Mouse (Mus musculus): ENCODE data around the gene Sema4a. TPM values are rescaled to one million over a fixed set of nuclear protein-coding genes. Genes with fewer than 3 reads are reported as not detected.

Gene Sema4a
- polyA plus RNA-seq, 1 experiment from 2014 or later: 4.9 TPM

GRCm38 (mm10) chr3:88408953-88409352 lies 52.0 kb downstream of the Sema4a start:
- peak overlapping the region; percentile 94 for H3K27ac ChIP-seq (replicated peaks)
- H3K4me3 ChIP-seq: peak overlapping the region; percentile 80
- 72% methylated on average over 5 of the region's 5 CpGs for WGBS
- H3K4me1 ChIP-seq: peaks cover 42% of the 10 kb centered on the region
- no peak for DNase-seq (ENCODE audit: low spot score)
- no peaks in the 10 kb centered on the region for H3K27me3 ChIP-seq (ENCODE audit: low read depth, poor library complexity, severe bottlenecking)
- peaks cover 36% of the 10 kb centered on the region for H3K36me3 ChIP-seq
- no peaks in the 10 kb centered on the region for H3K9me3 ChIP-seq (replicated peaks)

- DNase-seq (ENCODE audit: low spot score): no peak
- no peak overlapping the region for H3K27ac ChIP-seq (replicated peaks)
- 66% methylated on average over 7 of the region's 7 CpGs for WGBS
Measured at GRCm38 (mm10) chr3:88407529-88407928, 53.5 kb downstream of the Sema4a start.

GRCm38 (mm10) chr3:88407090-88407489 lies 53.9 kb downstream of the Sema4a start:
- no peak overlapping the region; the same call in 1 of the 2 replicates for H3K27ac ChIP-seq (replicated peaks)
- whole genome bisulfite sequencing: 5% methylated on average over 2 of the region's 2 CpGs

More at GRCm38 (mm10) chr3:88407529-88407928, 53.5 kb downstream of the Sema4a start:
- Histone ChIP-seq H3K27me3 (ENCODE audit: low read depth, poor library complexity, severe bottlenecking) (no peaks in the 10 kb centered on the region), H3K4me1 (peaks cover 42% of the 10 kb centered on the region), H3K9me3 (replicated peaks) (no peaks in the 10 kb centered on the region), H3K36me3 (peaks cover 36% of the 10 kb centered on the region), H3K4me3 (no peak overlapping the region)

GRCm38 (mm10) chr3:88403522-88404230 lies 57.3 kb downstream of the Sema4a start:
- Histone ChIP-seq H3K4me3 (no peak overlapping the region), H3K9me3 (replicated peaks) (no peaks in the 10 kb centered on the region), H3K4me1 (peaks cover 23% of the 10 kb centered on the region), H3K27ac (replicated peaks) (no peak overlapping the region), H3K27me3 (ENCODE audit: low read depth, poor library complexity, severe bottlenecking) (no peaks in the 10 kb centered on the region), H3K36me3 (peaks cover 53% of the 10 kb centered on the region)
- 93% methylated on average over 10 of the region's 10 CpGs for WGBS
- DNase-seq (ENCODE audit: low spot score): no peak

More at GRCm38 (mm10) chr3:88407090-88407489, 53.9 kb downstream of the Sema4a start:
- no peak overlapping the region for H3K4me3 ChIP-seq
- peaks cover 42% of the 10 kb centered on the region for H3K4me1 ChIP-seq
- peaks cover 36% of the 10 kb centered on the region for H3K36me3 ChIP-seq
- no peaks in the 10 kb centered on the region for H3K27me3 ChIP-seq (ENCODE audit: low read depth, poor library complexity, severe bottlenecking)
- DNase-seq (ENCODE audit: low spot score): peak; percentile 69
- H3K9me3 ChIP-seq (replicated peaks): no peaks in the 10 kb centered on the region

- Histone ChIP-seq H3K27me3 (ENCODE audit: low read depth, poor library complexity, severe bottlenecking) (no peaks in the 10 kb centered on the region), H3K4me1 (no peaks in the 10 kb centered on the region), H3K36me3 (peaks cover 89% of the 10 kb centered on the region), H3K27ac (replicated peaks) (0 out of 2 replicates have a peak overlapping the region, but pooled peaks have one; percentile 28), H3K9me3 (replicated peaks) (no peaks in the 10 kb centered on the region), H3K4me3 (no peak overlapping the region)
- DNase-seq (ENCODE audit: low spot score): no peak
- WGBS: 81% methylated on average over 2 of the region's 2 CpGs
Measured at GRCm38 (mm10) chr3:88398666-88399065, 62.3 kb downstream of the Sema4a start.

GRCm38 (mm10) chr3:88395742-88396141 lies 65.2 kb downstream of the Sema4a start:
- WGBS: 95% methylated on average over 8 of the region's 8 CpGs
- Histone ChIP-seq H3K9me3 (replicated peaks) (no peaks in the 10 kb centered on the region), H3K36me3 (peaks cover 88% of the 10 kb centered on the region)

GRCm38 (mm10) chr3:88395288-88395687 lies 65.7 kb downstream of the Sema4a start:
- H3K4me3 ChIP-seq: no peak overlapping the region
- peaks cover 88% of the 10 kb centered on the region for H3K36me3 ChIP-seq
- 96% methylated on average over 6 of the region's 6 CpGs for WGBS
- H3K27ac ChIP-seq (replicated peaks): no peak overlapping the region
- H3K4me1 ChIP-seq: no peaks in the 10 kb centered on the region
- H3K9me3 ChIP-seq (replicated peaks): no peaks in the 10 kb centered on the region
- H3K27me3 ChIP-seq (ENCODE audit: low read depth, poor library complexity, severe bottlenecking): no peaks in the 10 kb centered on the region
- no peak for DNase-seq (ENCODE audit: low spot score)

More at GRCm38 (mm10) chr3:88395742-88396141, 65.2 kb downstream of the Sema4a start:
- Histone ChIP-seq H3K4me3 (no peak overlapping the region), H3K4me1 (no peaks in the 10 kb centered on the region), H3K27me3 (ENCODE audit: low read depth, poor library complexity, severe bottlenecking) (no peaks in the 10 kb centered on the region), H3K27ac (replicated peaks) (no peak overlapping the region)
- DNase-seq (ENCODE audit: low spot score): no peak

GRCm38 (mm10) chr3:88393776-88394375 lies 67.1 kb downstream of the Sema4a start:
- no peaks in the 10 kb centered on the region for H3K4me1 ChIP-seq
- DNase-seq (ENCODE audit: low spot score): no peak
- H3K9me3 ChIP-seq (replicated peaks): no peaks in the 10 kb centered on the region
- no peaks in the 10 kb centered on the region for H3K27me3 ChIP-seq (ENCODE audit: low read depth, poor library complexity, severe bottlenecking)
- no peak overlapping the region for H3K4me3 ChIP-seq
- 93% methylated on average over 9 of the region's 9 CpGs for WGBS
- peaks cover 83% of the 10 kb centered on the region for H3K36me3 ChIP-seq
- no peak overlapping the region for H3K27ac ChIP-seq (replicated peaks)

Small RNAs within 50 kb of the gene (microRNA-seq; reads per million reads assigned to microRNA genes)
- gene Mir7011: not detected

Other genes with a start within 250 kb of the Sema4a start
- gene Rhbg, start 206.5 kb downstream of the Sema4a start, polyA plus RNA-seq (2016; fragmentation: Nextera tagmentation; extraction: Ambion mirVana): not detected in 2 replicates
- 0.14 TPM in 1 of 2 replicates, not detected in the other for gene Gm38392, start 174.0 kb downstream of the Sema4a start, polyA plus RNA-seq (2016; fragmentation: Nextera tagmentation; extraction: Ambion mirVana)
- gene Tsacc, start 164.2 kb downstream of the Sema4a start, polyA plus RNA-seq (2016; fragmentation: Nextera tagmentation; extraction: Ambion mirVana): 11.4 and 14.1 TPM in 2 replicates
- 780 and 865 TPM in 2 replicates for gene Cct3, start 164.1 kb downstream of the Sema4a start, polyA plus RNA-seq (2016; fragmentation: Nextera tagmentation; extraction: Ambion mirVana)
- 136 and 142 TPM in 2 replicates for gene Glmp, start 136.2 kb downstream of the Sema4a start, polyA plus RNA-seq (2016; fragmentation: Nextera tagmentation; extraction: Ambion mirVana)
- gene Tmem79, start 125.0 kb downstream of the Sema4a start, polyA plus RNA-seq (2016; fragmentation: Nextera tagmentation; extraction: Ambion mirVana): 1.8 and 2.3 TPM in 2 replicates
- 84.5 and 89.8 TPM in 2 replicates for gene Smg5, start 124.9 kb downstream of the Sema4a start, polyA plus RNA-seq (2016; fragmentation: Nextera tagmentation; extraction: Ambion mirVana)
- gene Paqr6, start 96.6 kb downstream of the Sema4a start, polyA plus RNA-seq (2016; fragmentation: Nextera tagmentation; extraction: Ambion mirVana): 0.65 TPM in 2 replicates
- 0.27 TPM in 2 replicates for gene Bglap3, start 88.4 kb downstream of the Sema4a start, polyA plus RNA-seq (2016; fragmentation: Nextera tagmentation; extraction: Ambion mirVana)
- not detected in 2 replicates for gene Bglap2, start 82.5 kb downstream of the Sema4a start, polyA plus RNA-seq (2016; fragmentation: Nextera tagmentation; extraction: Ambion mirVana)
- not detected in 2 replicates for gene Bglap, start 76.7 kb downstream of the Sema4a start, polyA plus RNA-seq (2016; fragmentation: Nextera tagmentation; extraction: Ambion mirVana)
- 162 and 174 TPM in 2 replicates for gene Pmf1, start 50.9 kb downstream of the Sema4a start, polyA plus RNA-seq (2016; fragmentation: Nextera tagmentation; extraction: Ambion mirVana)
- gene Slc25a44, start 36.0 kb downstream of the Sema4a start, polyA plus RNA-seq (2016; fragmentation: Nextera tagmentation; extraction: Ambion mirVana): 18.7 and 20.0 TPM in 2 replicates
- 13.5 and 18.3 TPM in 2 replicates for gene Lmna, start 48.8 kb upstream of the Sema4a start, polyA plus RNA-seq (2016; fragmentation: Nextera tagmentation; extraction: Ambion mirVana)
- 27.7 and 33.8 TPM in 2 replicates for gene Mex3a, start 71.2 kb upstream of the Sema4a start, polyA plus RNA-seq (2016; fragmentation: Nextera tagmentation; extraction: Ambion mirVana)
- gene Rab25, start 87.1 kb upstream of the Sema4a start, polyA plus RNA-seq (2016; fragmentation: Nextera tagmentation; extraction: Ambion mirVana): 0.49 and 0.79 TPM in 2 replicates
- 175 and 192 TPM in 2 replicates for gene Lamtor2, start 91.9 kb upstream of the Sema4a start, polyA plus RNA-seq (2016; fragmentation: Nextera tagmentation; extraction: Ambion mirVana)
- gene Ubqln4, start 92.6 kb upstream of the Sema4a start, polyA plus RNA-seq (2016; fragmentation: Nextera tagmentation; extraction: Ambion mirVana): 71.1 and 74.1 TPM in 2 replicates
- gene Ssr2, start 114.7 kb upstream of the Sema4a start, polyA plus RNA-seq (2016; fragmentation: Nextera tagmentation; extraction: Ambion mirVana): 201 and 207 TPM in 2 replicates
- 82.2 and 106 TPM in 2 replicates for gene Arhgef2, start 144.8 kb upstream of the Sema4a start, polyA plus RNA-seq (2016; fragmentation: Nextera tagmentation; extraction: Ambion mirVana)
- gene Rxfp4, start 192.0 kb upstream of the Sema4a start, polyA plus RNA-seq (2016; fragmentation: Nextera tagmentation; extraction: Ambion mirVana): not detected in 2 replicates
- gene Khdc4, start 224.6 kb upstream of the Sema4a start, polyA plus RNA-seq (2016; fragmentation: Nextera tagmentation; extraction: Ambion mirVana): 95.5 and 102 TPM in 2 replicates